Mouse (Mus musculus) left cerebral cortex, adult 11 months (tissue): Measurements from ENCODE around the gene Sinhcaf.

Experiments used
- DNase-seq: peaks from one replicate; pipeline ENCODE4 v3.0.0; 2022; ENCODE audit warnings: low spot score

The Sinhcaf gene

DNA sequence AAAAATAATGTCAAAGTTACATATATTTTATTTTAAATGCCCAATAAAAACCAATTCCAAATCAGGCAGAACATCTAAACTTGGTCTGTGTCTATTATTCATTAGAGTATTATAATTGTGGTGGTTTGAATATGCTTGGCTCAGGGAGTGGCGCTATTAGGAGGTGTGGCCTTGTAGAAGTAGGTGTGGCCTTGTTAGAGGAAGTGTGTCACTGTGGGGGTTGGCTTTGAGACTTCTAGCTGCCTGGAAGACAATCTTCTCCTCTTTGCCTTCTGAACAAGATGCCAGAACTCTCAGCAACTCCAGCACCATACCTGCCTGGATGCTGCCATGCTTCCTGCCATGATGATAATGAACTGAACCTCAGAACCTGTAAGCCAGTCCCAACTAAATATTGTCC is 72.4 kb downstream of the Sinhcaf start:
- no peak for DNase-seq
